Mouse (Mus musculus) liver, adult 2 months (tissue): ENCODE data around the gene Incenp. TPM values are rescaled to one million over a fixed set of nuclear protein-coding genes. Genes with fewer than 3 reads are reported as not detected.

Source experiments
- DNase-seq: peaks from one replicate; pipeline ENCODE4 v3.0.0-alpha.2; 2011; ENCODE audit warnings: low read depth, low spot score; ENCODE audit errors: extremely low read depth
- H3K27ac ChIP-seq: fragments of 200-500 bp; replicated peaks from 2 replicates; pipeline ENCODE4 v1.5.1; 2012; ENCODE audit warnings: low read depth, mild to moderate bottlenecking, control low read depth, inconsistent platforms, low read length; ENCODE audit not compliant: insufficient read depth
- H3K27me3 ChIP-seq: fragments of 200-500 bp; 2 replicates; pipeline ENCODE4 v1.6.1; 2012; ENCODE audit warnings: mild to moderate bottlenecking, moderate library complexity, low read length, inconsistent platforms; ENCODE audit not compliant: control insufficient read depth, insufficient read depth
- H3K36me3 ChIP-seq: fragments of 200-500 bp; 2 replicates; pipeline ENCODE4 v1.6.1; 2012; ENCODE audit warnings: low read length, inconsistent platforms; ENCODE audit not compliant: control insufficient read depth, insufficient read depth
- H3K4me1 ChIP-seq: fragments of 200-500 bp; 2 replicates; pipeline ENCODE4 v1.6.1; 2011; ENCODE audit warnings: low read length; ENCODE audit not compliant: control insufficient read depth, insufficient read depth
- H3K4me3 ChIP-seq: fragments of 200-500 bp; 2 replicates; pipeline ENCODE4 v1.5.1; 2011; ENCODE audit warnings: low read depth, mild to moderate bottlenecking, control low read depth, low read length, moderate library complexity; ENCODE audit not compliant: insufficient read depth
- H3K79me2 ChIP-seq: fragments of 200-500 bp; 2 replicates; pipeline ENCODE4 v1.6.1; 2012; ENCODE audit warnings: inconsistent platforms, mild to moderate bottlenecking, low read length, moderate library complexity; ENCODE audit not compliant: control insufficient read depth, insufficient read depth
- H3K9ac ChIP-seq: fragments of 200-500 bp; 2 replicates; pipeline ENCODE4 v1.6.1; 2012; ENCODE audit warnings: low read depth, mild to moderate bottlenecking, control low read depth, inconsistent platforms, low read length
- CTCF ChIP-seq: fragments of 200-500 bp; IDR thresholded peaks from 2 replicates; pipeline ENCODE4 v1.5.1; 2011; ENCODE audit warnings: low read depth, low read length, control low read depth
- POLR2A ChIP-seq: fragments of 200-500 bp; IDR thresholded peaks from 2 replicates; pipeline ENCODE4 v1.6.1; 2011; ENCODE audit warnings: low read length, control low read depth; ENCODE audit not compliant: insufficient read depth; ENCODE audit errors: extremely low read depth
- WGBS: fragments of 180-500 bp; shearing (Covaris S2); methylation state at CpG from one replicate; pipeline ENCODE4 v1.1.7; 2018; 5-methylcytosine and 5-hydroxymethylcytosine counted together
- polyA plus RNA-seq: library from polyadenylated mRNA; depleted of rRNA; stranded (reverse); fragments of >200 nt; gene quantifications from 2 replicates; pipeline ENCODE4 v1.2.3, GENCODE M21; 2012
- total RNA-seq: library from RNA; depleted of rRNA; stranded (reverse); fragments of >200 nt; gene quantifications from 2 replicates; pipeline ENCODE4 v1.2.3, GENCODE M21; 2014

Incenp gene
- total and polyA plus RNA-seq, 2 experiments, result 1.4 to 1.9 TPM

DNA sequence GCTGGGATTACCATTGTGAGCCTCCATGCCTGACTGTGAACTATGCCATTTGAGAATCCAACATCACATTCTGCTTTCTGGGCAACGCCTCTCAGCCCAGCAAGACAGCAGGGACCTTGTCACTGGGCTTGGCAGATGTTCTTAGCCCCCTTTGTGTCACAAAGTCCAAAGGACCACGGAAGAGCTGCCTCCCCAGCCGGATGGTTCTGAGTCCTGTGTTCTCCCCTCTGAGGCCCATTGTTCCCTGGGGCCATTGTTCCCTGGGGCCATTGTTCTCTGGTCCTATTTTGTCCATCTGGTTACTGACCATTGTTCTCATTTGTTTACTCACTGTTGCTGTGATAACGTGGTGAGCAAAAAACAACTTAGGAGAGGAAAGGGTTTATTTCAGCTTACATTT is 41.6 kb upstream of the Incenp start:
- Histone ChIP-seq H3K4me1 (peaks cover 2% of the 10 kb centered on the region), H3K27me3 (no peaks in the 10 kb centered on the region), H3K36me3 (no peaks in the 10 kb centered on the region), H3K4me3 (no peak overlapping the region), H3K9ac (no peak overlapping the region), H3K79me2 (no peaks in the 10 kb centered on the region), H3K27ac (no peak overlapping the region)
- 72% methylated on average over 4 of the region's 4 CpGs for WGBS
- no peak for DNase-seq
- TF ChIP-seq CTCF (no peak), POLR2A (no peak)

DNA sequence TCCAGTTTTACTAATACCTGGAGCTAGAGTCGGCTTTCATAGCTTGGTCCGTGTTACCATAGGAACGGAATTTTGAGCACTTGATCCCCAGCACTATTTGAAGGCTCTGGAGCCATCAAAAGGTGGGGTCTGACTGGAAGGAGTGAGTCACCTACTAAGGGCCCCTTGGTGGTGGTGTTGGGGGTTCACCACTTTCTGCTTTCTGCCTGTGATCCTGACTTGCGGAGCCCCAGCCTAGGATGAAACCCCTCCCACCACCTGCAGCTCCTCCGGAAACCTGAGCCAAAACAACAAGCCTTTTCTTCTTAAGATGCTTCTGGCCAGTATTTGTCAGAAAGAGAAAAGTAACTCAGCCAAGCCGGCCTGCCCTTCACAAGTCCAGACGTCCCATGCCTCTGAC is 40.5 kb upstream of the Incenp start:
- DNase-seq, result no peak
- Histone ChIP-seq H3K27me3 (no peaks in the 10 kb centered on the region), H3K9ac (no peak overlapping the region), H3K36me3 (no peaks in the 10 kb centered on the region), H3K27ac (no peak overlapping the region), H3K4me3 (no peak overlapping the region), H3K79me2 (no peaks in the 10 kb centered on the region), H3K4me1 (peaks cover 5% of the 10 kb centered on the region)
- no peak for TF ChIP-seq CTCF
- TF ChIP-seq POLR2A, result no peak
- WGBS, result 90% methylated on average over 7 of the region's 7 CpGs

DNA sequence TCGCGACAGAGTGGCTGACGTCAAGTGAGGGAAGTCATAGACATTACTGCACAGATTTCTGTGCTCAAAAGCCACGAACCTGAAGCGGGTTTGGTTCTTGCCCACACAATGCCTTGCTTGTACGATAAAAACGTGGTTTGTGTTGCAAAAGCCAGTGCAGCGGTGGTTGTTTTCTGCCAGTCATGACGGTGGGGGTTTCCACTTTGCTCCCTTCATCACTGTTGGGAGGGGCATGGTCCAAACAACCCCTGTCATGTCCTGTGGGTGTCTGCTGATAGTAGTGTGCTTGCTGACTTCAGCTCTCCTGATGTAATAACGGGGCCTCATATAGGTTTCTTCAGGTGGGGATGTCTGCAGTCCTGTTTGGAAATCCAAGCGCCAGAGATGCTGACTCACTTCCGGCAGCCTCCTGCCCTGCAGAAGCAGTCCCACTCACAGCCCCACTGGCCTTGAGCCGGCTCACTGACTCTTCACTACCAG is 39.5 kb upstream of the Incenp start:
- H3K4me3 ChIP-seq, result no peak overlapping the region
- TF ChIP-seq POLR2A (no peak), CTCF (no peak)
- DNase-seq, result no peak
- no peak overlapping the region for H3K27ac ChIP-seq
- no peaks in the 10 kb centered on the region for H3K79me2 ChIP-seq
- WGBS, result 62% methylated on average over 13 of the region's 13 CpGs
- H3K27me3 ChIP-seq, result no peaks in the 10 kb centered on the region
- H3K4me1 ChIP-seq, result peaks cover 5% of the 10 kb centered on the region
- H3K36me3 ChIP-seq, result no peaks in the 10 kb centered on the region
- no peak overlapping the region for H3K9ac ChIP-seq

DNA sequence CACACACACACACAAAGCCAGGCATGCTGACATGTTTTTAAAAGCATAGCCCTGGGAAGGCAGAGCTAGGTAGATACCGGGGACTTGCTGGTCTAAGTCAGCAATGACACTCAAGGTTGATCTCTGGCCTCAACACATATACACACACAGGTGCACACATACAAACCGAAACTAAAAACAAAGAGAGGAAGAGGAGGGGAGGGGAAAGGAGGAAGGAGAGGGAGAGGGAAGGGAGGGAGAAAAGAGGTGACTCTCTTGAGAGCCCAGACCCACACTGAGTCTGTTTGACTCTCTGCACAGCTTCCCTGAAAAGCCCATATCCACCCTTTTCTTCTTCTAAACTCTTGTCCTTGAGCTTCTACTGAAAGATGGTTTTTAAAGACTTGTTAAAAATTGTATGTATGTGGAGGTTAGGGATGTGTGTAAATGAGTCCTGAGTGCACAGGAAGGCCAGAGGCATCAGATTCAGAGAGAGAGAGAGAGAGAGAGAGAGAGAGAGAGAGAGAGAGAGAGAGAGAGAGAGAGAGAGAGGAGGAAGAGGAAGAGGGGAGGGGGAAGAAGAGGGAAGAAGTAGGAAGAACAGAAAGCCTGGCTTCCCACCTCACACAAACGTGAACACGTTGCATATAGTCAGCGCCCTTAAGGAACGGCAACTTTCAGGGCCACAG is 38.9 kb upstream of the Incenp start:
- H3K27ac ChIP-seq, result no peak overlapping the region

DNA sequence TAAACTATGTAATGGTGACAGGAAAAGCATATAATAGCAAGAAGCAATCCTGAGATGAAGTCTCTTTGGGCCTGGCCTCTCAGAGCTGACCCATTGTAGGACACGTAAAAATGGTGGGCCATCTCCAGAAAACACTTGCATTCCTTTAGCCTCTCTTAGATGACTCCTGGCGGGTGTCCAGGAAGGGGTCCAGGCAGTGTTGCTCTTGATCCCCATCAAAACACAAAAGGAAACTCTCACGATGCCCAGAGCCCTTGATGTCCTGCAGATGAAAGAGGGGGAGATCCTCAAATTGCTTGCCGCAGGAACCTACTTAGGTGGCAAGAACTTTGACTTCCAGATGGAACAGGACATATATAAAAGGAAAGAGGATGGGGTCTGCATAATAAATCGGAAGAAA is 38.1 kb upstream of the Incenp start:
- WGBS, result 91% methylated on average over 5 of the region's 5 CpGs

More for the DNA sequence above, 38.9 kb upstream of the Incenp start:
- Histone ChIP-seq H3K36me3 (no peaks in the 10 kb centered on the region), H3K27me3 (no peaks in the 10 kb centered on the region), H3K79me2 (no peaks in the 10 kb centered on the region), H3K4me1 (peaks cover 5% of the 10 kb centered on the region), H3K9ac (no peak overlapping the region), H3K4me3 (no peak overlapping the region)
- WGBS, result 56% methylated on average over 6 of the region's 6 CpGs
- no peak for DNase-seq
- TF ChIP-seq POLR2A, result no peak
- no peak for TF ChIP-seq CTCF

DNA sequence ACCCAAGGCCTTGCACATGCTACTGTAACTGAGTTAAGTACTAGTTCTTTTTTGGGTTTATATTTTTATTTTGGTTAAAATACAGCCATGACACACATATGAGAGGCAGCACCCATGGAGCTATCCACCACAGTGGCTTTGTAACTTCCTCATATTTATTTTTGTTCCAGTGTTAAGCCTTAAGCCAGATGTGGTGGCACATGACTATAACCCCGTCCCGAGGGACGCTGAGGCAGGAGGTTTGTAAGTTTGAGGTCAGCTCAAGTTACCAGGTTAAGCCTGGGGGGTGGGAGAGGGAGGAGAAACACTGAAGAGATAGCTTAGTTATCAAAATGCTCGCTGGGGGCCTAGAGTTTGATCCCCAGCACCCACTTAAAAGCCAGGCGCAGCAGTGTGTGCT is 37.2 kb upstream of the Incenp start:
- no peak for DNase-seq

More for the DNA sequence above, 38.1 kb upstream of the Incenp start:
- Histone ChIP-seq H3K79me2 (no peaks in the 10 kb centered on the region), H3K4me3 (no peak overlapping the region), H3K4me1 (peaks cover 5% of the 10 kb centered on the region), H3K9ac (no peak overlapping the region), H3K27me3 (no peaks in the 10 kb centered on the region), H3K36me3 (no peaks in the 10 kb centered on the region), H3K27ac (no peak overlapping the region)
- TF ChIP-seq CTCF, result no peak
- TF ChIP-seq POLR2A, result no peak
- DNase-seq, result no peak

More for the DNA sequence above, 37.2 kb upstream of the Incenp start:
- Histone ChIP-seq H3K79me2 (no peaks in the 10 kb centered on the region), H3K4me3 (no peak overlapping the region), H3K9ac (no peak overlapping the region), H3K4me1 (peaks cover 3% of the 10 kb centered on the region), H3K27me3 (no peaks in the 10 kb centered on the region), H3K27ac (no peak overlapping the region), H3K36me3 (no peaks in the 10 kb centered on the region)
- no peak for TF ChIP-seq CTCF
- WGBS, result 81% methylated on average over 5 of the region's 5 CpGs
